Mouse (Mus musculus) right cerebral cortex, postnatal 4 days (tissue): Measurements from ENCODE around the gene Trim7.
A peak's percentile ranks its signal among the peaks of the same experiment; 100 is the strongest.
"Not testable (repeated sequence)": the region's sequence is repeated elsewhere in the genome, so short reads cannot be mapped to it uniquely, and the experiment has no call there.

ENCODE experiments used
- DNase-seq: peaks from one replicate; pipeline ENCODE4 v3.0.0-alpha.2; 2022

Trim7 gene

GRCm38 (mm10) chr11:48825979-48826751, at the start of gene Trim7, which contains the start of gene Gm12184:
TSS of gene Trim7 (plus strand) at chr11:48826140.
TSS of gene Gm12184 (minus strand) at chr11:48826655.
- not testable (repeated sequence) for DNase-seq

GRCm38 (mm10) chr11:48776664-48777063, 49.3 kb upstream of the Trim7 start:
- DNase-seq = no peak

- DNase-seq = no peak
These were observed 48.6 kb upstream of the Trim7 start for GRCm38 (mm10) chr11:48777303-48777702.

GRCm38 (mm10) chr11:48779450-48779849, 46.5 kb upstream of the Trim7 start:
- no peak for DNase-seq

- no peak for DNase-seq
These were observed 43.7 kb upstream of the Trim7 start for GRCm38 (mm10) chr11:48782243-48782642.

GRCm38 (mm10) chr11:48787455-48788211, 38.3 kb upstream of the Trim7 start:
- no peak for DNase-seq

- DNase-seq = peak; percentile 81
These were observed 37.4 kb upstream of the Trim7 start for GRCm38 (mm10) chr11:48788311-48789089.

- DNase-seq = no peak
These were observed 36.7 kb upstream of the Trim7 start for GRCm38 (mm10) chr11:48789215-48789614.

GRCm38 (mm10) chr11:48789973-48790823, 35.7 kb upstream of the Trim7 start:
- DNase-seq = peak; percentile 91

GRCm38 (mm10) chr11:48790946-48791345, 35.0 kb upstream of the Trim7 start:
- no peak for DNase-seq

- not testable (repeated sequence) for DNase-seq
These were observed 34.0 kb upstream of the Trim7 start for GRCm38 (mm10) chr11:48791894-48792293.

- DNase-seq = no peak
These were observed 32.8 kb upstream of the Trim7 start for GRCm38 (mm10) chr11:48793184-48793583.

GRCm38 (mm10) chr11:48795221-48795620, 30.7 kb upstream of the Trim7 start:
- no peak for DNase-seq

GRCm38 (mm10) chr11:48796290-48796689, 29.6 kb upstream of the Trim7 start:
- no peak for DNase-seq

GRCm38 (mm10) chr11:48797287-48797686, 28.7 kb upstream of the Trim7 start:
- DNase-seq = no peak

- DNase-seq = no peak
These were observed 27.6 kb upstream of the Trim7 start for GRCm38 (mm10) chr11:48798308-48798707.

- no peak for DNase-seq
These were observed 26.7 kb upstream of the Trim7 start for GRCm38 (mm10) chr11:48798984-48799920.

- peak; percentile 82 for DNase-seq
These were observed 25.8 kb upstream of the Trim7 start, which contains the start of gene Rack1 for GRCm38 (mm10) chr11:48799921-48800701. TSS of gene Rack1 (plus strand) at chr11:48800332.

GRCm38 (mm10) chr11:48801831-48802772, 23.8 kb upstream of the Trim7 start:
- DNase-seq = no peak
